Mouse (Mus musculus) bone marrow macrophage, adult 2 months (primary cell): ENCODE results near the gene Unc45a.

ENCODE experiments used
- CTCF ChIP-seq: IDR thresholded peaks from 2 replicates; pipeline ENCODE4 v1.5.1; 2012; ENCODE audit warnings: low read depth, mild to moderate bottlenecking, low read length, moderate library complexity
- POLR2A ChIP-seq: IDR thresholded peaks from 2 replicates; pipeline ENCODE4 v1.6.1; 2012; ENCODE audit warnings: mild to moderate bottlenecking, low read depth, low read length, borderline replicate concordance

- peak; percentile 71 for TF ChIP-seq CTCF
- 0 out of 2 replicates have a peak, but pooled peaks have one; percentile 74 for TF ChIP-seq POLR2A
Measured at GRCm38 (mm10) chr7:80342858-80343257, 2.1 kb upstream of the Unc45a start, which contains the start of gene Hddc3.
